ENCODE assay signal across 17 mouse cellular contexts in genomic region chr10:90960374-90960773, GRCm38 (mm10).
DNase-seq lines count a peak whose midpoint lies in the region; TF ChIP-seq lines count a peak whose summit lies in the region.
"Had no signal": no experiment of that assay in that cellular context is flagged by ENCODE, and none has a peak within 500 bp of the region (broad histone marks: within the 10 kb centered on the region; RNA-seq: fewer than 3 reads in every experiment).

No protein-coding gene starts in this region.

- no peak overlapping the region for H3K4me3 ChIP-seq in left cerebral cortex, adult 2 months
- H3K4me3 ChIP-seq in cerebellum, adult 2 months (replicated peaks; ENCODE audit: insufficient read depth, low read depth, low read length), result no peak overlapping the region
- H3K4me3 ChIP-seq: embryonic facial prominence, embryonic 13.5 days; forebrain, embryonic 12.5 days; gastrocnemius, adult 2 months; heart, embryonic 12.5 days; hindbrain, embryonic 12.5 days had no signal

- no peak for DNase-seq in left cerebral cortex, adult 2 months (ENCODE audit: extremely low spot score in 1 of 2, low spot score in 2 of 2)
- DNase-seq in left cerebral cortex, adult 18-20 months (ENCODE audit: low spot score in 2 of 2), result no peak
- peak; percentile 56 to 72 for DNase-seq in cerebellum, adult 2 months
- peak; percentile 64 for DNase-seq in cerebellum, adult 9-11 months
- peak; percentile 52 to 53 for DNase-seq in cerebellum, postnatal 36 days
- DNase-seq in frontal cortex, postnatal 10 days (ENCODE audit: low spot score in 2 of 2), result no peak
- DNase-seq in kidney, postnatal 36 days, result no peak
- DNase-seq: adrenal gland, postnatal 10 days; forebrain, postnatal 0 days; gastrocnemius, adult 2 months; gastrocnemius, postnatal 25 days; heart, postnatal 36 days; kidney, adult 8-10 months had no signal

- TF ChIP-seq CTCF in left cerebral cortex, adult 2 months (IDR thresholded peaks at IDR 0.05), result no peak
- no peak for TF ChIP-seq CTCF in cerebellum, adult 2 months (IDR thresholded peaks at IDR 0.05; ENCODE audit: borderline replicate concordance, insufficient read depth, low read depth, low read length)

- intact Hi-C loops in left cerebral cortex, adult 2 months (cut with DNase I), result no loop called here

- no peaks in the 10 kb centered on the region for H3K27me3 ChIP-seq in cerebellum, adult 2 months (ENCODE audit: control insufficient read depth, insufficient read depth, low read length)

- 14% methylated on average over 7 of the region's 7 CpGs for WGBS in cerebellum, adult 2 months

- H3K27ac ChIP-seq in left cerebral cortex, adult 2 months, result 0 out of 2 replicates have a peak overlapping the region, but pooled peaks have one; percentile 28
- H3K27ac ChIP-seq in cerebellum, adult 2 months (ENCODE audit: insufficient read depth, low read length), result no peak overlapping the region
- H3K27ac ChIP-seq: embryonic facial prominence, embryonic 13.5 days; forebrain, embryonic 12.5 days; gastrocnemius, adult 2 months; hindbrain, embryonic 12.5 days had no signal

- TF ChIP-seq POLR2A in cerebellum, adult 2 months (IDR thresholded peaks at IDR 0.05; ENCODE audit: borderline replicate concordance, insufficient read depth, low read length), result no peak

- H3K4me1 ChIP-seq in cerebellum, adult 2 months (ENCODE audit: control insufficient read depth, insufficient read depth, low read length), result peaks cover 7% of the 10 kb centered on the region
- H3K4me1 ChIP-seq: heart, embryonic 12.5 days had no signal

Comparison
In these comparisons a context has a peak if more than half of its experiments do, and no peak if none do; other contexts are left out.
1. DNase-seq: peak in cerebellum, adult 2 months (2 of 2), cerebellum, adult 9-11 months (single experiment) and cerebellum, postnatal 36 days (2 of 2); none in left cerebral cortex, adult 2 months (0 of 2), left cerebral cortex, adult 18-20 months (0 of 2), frontal cortex, postnatal 10 days (0 of 2) and kidney, postnatal 36 days (0 of 2).